Mouse (Mus musculus) hindbrain, embryonic 10.5 days (tissue): ENCODE results near the gene Dctpp1. TPM values are rescaled to one million over a fixed set of nuclear protein-coding genes. Genes with fewer than 3 reads are reported as not detected.

Experiments used
- DNase-seq: peaks from one replicate; pipeline ENCODE4 v3.0.0-alpha.2; 2017; ENCODE audit warnings: low spot score
- H3K27ac ChIP-seq: fragments of 300-500 bp; sonication (generic); 2 replicates; pipeline ENCODE4 v1.5.1; 2016; ENCODE audit warnings: mild to moderate bottlenecking, moderate library complexity
- H3K27me3 ChIP-seq: fragments of 300-500 bp; sonication (generic); 2 replicates; pipeline ENCODE4 v1.6.1; 2016; ENCODE audit warnings: mild to moderate bottlenecking; ENCODE audit not compliant: poor library complexity, insufficient read depth, severe bottlenecking
- H3K36me3 ChIP-seq: fragments of 300-500 bp; sonication (generic); 2 replicates; pipeline ENCODE4 v1.6.1; 2016; ENCODE audit warnings: mild to moderate bottlenecking, moderate library complexity
- H3K4me1 ChIP-seq: fragments of 300-500 bp; sonication (generic); replicated peaks from 2 replicates; pipeline ENCODE4 v1.6.1; 2016; ENCODE audit warnings: mild to moderate bottlenecking
- H3K4me3 ChIP-seq: fragments of 300-500 bp; sonication (generic); 2 replicates; pipeline ENCODE4 v1.5.1; 2016; ENCODE audit warnings: mild to moderate bottlenecking, moderate library complexity
- H3K9me3 ChIP-seq: fragments of 300-500 bp; sonication (generic); 2 replicates; pipeline ENCODE4 v1.6.1; 2016; ENCODE audit warnings: mild to moderate bottlenecking, moderate library complexity
- WGBS: fragments of 180-500 bp; shearing (Covaris S2); methylation state at CpG from one replicate; pipeline ENCODE4 v1.1.7; 2016; 5-methylcytosine and 5-hydroxymethylcytosine counted together
- polyA plus RNA-seq: library from polyadenylated mRNA; unstranded; fragments of >200 nt; fragmentation: Nextera tagmentation; extraction: Ambion mirVana; gene quantifications from 2 replicates; pipeline ENCODE4 v1.2.1, GENCODE M21; 2016

The Dctpp1 gene
- polyA plus RNA-seq, 1 experiment from 2014 or later = 284 TPM

DNA sequence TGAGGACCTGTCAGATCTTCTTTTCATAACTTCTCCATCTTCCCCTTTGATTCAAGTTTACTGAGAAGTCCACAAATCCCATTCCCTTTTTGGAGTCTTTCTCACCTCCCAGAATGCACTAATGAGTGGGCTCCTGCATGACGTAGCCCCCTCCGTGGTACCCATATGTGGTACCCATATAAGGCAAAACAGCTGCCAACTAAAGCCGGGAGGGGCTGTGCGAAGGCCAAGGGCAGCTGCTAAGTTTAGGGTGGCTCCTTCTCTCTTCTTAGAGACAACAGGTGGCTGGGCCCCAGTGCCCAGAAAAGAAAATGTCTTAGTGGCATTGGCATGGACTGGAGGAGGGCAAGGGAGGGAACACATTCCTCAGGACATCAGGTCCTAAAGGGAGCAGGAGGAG, 50.2 kb downstream of the Dctpp1 start:
- H3K4me1 ChIP-seq = peaks cover 54% of the 10 kb centered on the region
- 0 out of 2 replicates have a peak overlapping the region, but pooled peaks have one; percentile 2 for H3K4me3 ChIP-seq
- no peaks in the 10 kb centered on the region for H3K9me3 ChIP-seq
- no peak for DNase-seq
- H3K36me3 ChIP-seq = peaks cover 7% of the 10 kb centered on the region
- no peak overlapping the region for H3K27ac ChIP-seq
- 97% methylated on average over 4 of the region's 4 CpGs for WGBS
- H3K27me3 ChIP-seq = peaks cover 47% of the 10 kb centered on the region

GRCm38 (mm10) chr7:127209851-127210250, 50.7 kb downstream of the Dctpp1 start:
- H3K36me3 ChIP-seq = peaks cover 11% of the 10 kb centered on the region
- no peak for DNase-seq
- WGBS = 82% methylated on average over 5 of the region's 5 CpGs
- no peak overlapping the region for H3K27ac ChIP-seq
- peak overlapping the region; percentile 86 for H3K4me3 ChIP-seq
- peaks cover 54% of the 10 kb centered on the region for H3K4me1 ChIP-seq
- H3K9me3 ChIP-seq = no peaks in the 10 kb centered on the region
- H3K27me3 ChIP-seq = peaks cover 43% of the 10 kb centered on the region

DNA sequence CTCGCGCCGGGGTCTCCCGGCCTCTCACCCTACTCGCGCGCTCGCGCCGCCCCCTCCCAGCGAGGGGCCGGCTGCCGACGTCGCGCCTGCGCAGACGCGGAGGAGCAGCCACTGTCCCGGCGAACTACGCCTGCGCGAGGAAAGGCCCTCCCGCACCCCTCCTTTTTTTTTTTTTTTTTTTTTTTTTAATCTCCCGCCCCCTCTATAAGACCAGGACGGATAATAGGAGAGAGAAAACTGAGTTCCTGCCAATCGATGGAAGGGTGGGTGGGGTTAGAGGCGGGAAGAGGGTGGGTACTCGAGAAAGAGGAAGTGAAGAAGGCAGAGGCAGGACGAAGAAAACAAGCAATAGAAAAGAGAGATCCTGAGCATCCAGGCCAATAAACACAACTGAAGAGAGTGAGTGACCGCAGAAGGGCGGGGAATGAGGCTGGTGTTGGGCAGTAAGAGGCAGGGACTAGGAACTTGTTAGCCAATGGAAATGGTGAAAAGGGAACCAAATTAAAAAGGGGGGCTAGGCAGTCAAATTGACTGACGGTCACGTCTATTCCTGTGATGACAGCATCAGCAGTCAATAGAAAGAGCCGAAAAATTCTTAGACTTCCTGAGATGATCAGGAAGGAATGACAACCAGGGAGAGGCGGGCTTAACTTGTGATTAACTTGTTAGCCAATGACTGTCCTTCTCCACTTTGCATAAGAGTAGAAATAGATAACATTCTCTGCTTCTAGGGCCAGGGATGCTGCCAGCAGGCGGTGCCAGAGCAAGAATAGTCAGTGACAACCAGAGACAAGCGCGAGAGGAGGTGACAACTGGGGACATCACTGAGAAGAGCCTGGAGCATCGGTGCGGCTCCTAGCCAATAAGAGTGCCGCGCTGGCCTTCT, 51.7 kb downstream of the Dctpp1 start, which contains the start of gene Mylpf:
Gene Mylpf, plus strand, starts transcription at position 338 of the 886 bp plus-strand sequence.
- H3K4me3 ChIP-seq = peak within 1 kb of the TSS; percentile 86
- DNase-seq = peak; percentile 91
- peaks cover 44% of the 10 kb centered on the region for H3K4me1 ChIP-seq
- H3K27ac ChIP-seq = peak within 1 kb of the TSS; percentile 95
- WGBS = 0% methylated on average over 44 of the region's 44 CpGs
- peaks cover 9% of the 10 kb centered on the region for H3K36me3 ChIP-seq
- no peaks in the 10 kb centered on the region for H3K9me3 ChIP-seq
- peaks cover 32% of the 10 kb centered on the region for H3K27me3 ChIP-seq

DNA sequence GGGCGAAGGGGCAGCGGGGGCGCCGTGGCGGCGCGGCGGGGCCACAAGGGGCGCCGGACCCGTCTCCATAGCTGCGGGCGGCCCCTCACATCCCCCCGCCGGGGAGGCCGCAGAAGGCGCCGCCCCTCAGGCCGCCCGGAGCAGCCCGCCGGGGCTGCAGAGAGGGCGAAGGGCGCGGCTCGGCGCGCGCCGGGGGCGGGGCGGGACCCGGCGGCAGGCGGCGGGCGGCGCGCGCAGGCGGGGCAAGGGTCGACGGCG, 52.3 kb downstream of the Dctpp1 start, which contains the start of gene Tbc1d10b:
Gene Tbc1d10b, minus strand, starts transcription at position 174 of the 258 bp plus-strand sequence.
- Histone ChIP-seq H3K4me3 (peak within 1 kb of the TSS; percentile 86), H3K36me3 (peaks cover 15% of the 10 kb centered on the region), H3K27me3 (peaks cover 27% of the 10 kb centered on the region), H3K4me1 (peaks cover 43% of the 10 kb centered on the region), H3K27ac (peak within 1 kb of the TSS; percentile 95), H3K9me3 (no peaks in the 10 kb centered on the region)
- no peak for DNase-seq
- under 1% methylated on average over 43 of the region's 44 CpGs for WGBS

- Histone ChIP-seq H3K9me3 (no peaks in the 10 kb centered on the region), H3K27ac (peak overlapping the region; percentile 95), H3K4me3 (peak overlapping the region; percentile 86), H3K36me3 (peaks cover 21% of the 10 kb centered on the region), H3K27me3 (peaks cover 21% of the 10 kb centered on the region), H3K4me1 (peaks cover 43% of the 10 kb centered on the region)
- peak; percentile 36 for DNase-seq
- WGBS = under 1% methylated on average over 53 of the region's 53 CpGs
These were observed 52.9 kb downstream of the Dctpp1 start for GRCm38 (mm10) chr7:127207374-127208294.

Other genes starting within 250 kb of the Dctpp1 start
- gene Mvp, start 246.1 kb downstream of the Dctpp1 start, polyA plus RNA-seq = 5.0 and 6.1 TPM in 2 replicates
- gene Pagr1b, start 244.2 kb downstream of the Dctpp1 start, polyA plus RNA-seq = 0.25 and 0.55 TPM in 2 replicates
- gene Pagr1a, start 243.4 kb downstream of the Dctpp1 start, polyA plus RNA-seq = 84.3 and 130 TPM in 2 replicates
- 17.6 and 75.1 TPM in 2 replicates for gene Gm42742, start 239.6 kb downstream of the Dctpp1 start, polyA plus RNA-seq
- 3.3 and 4.4 TPM in 2 replicates for gene Prrt2, start 239.5 kb downstream of the Dctpp1 start, polyA plus RNA-seq
- 66.7 and 83.1 TPM in 2 replicates for gene Maz, start 233.7 kb downstream of the Dctpp1 start, polyA plus RNA-seq
- 161 and 193 TPM in 2 replicates for gene Kif22, start 218.2 kb downstream of the Dctpp1 start, polyA plus RNA-seq
- not detected in 2 replicates for gene Zg16, start 173.4 kb downstream of the Dctpp1 start, polyA plus RNA-seq
- gene AI467606, start 169.3 kb downstream of the Dctpp1 start, polyA plus RNA-seq = 0.80 and 0.81 TPM in 2 replicates
- gene Qprt, start 138.5 kb downstream of the Dctpp1 start, polyA plus RNA-seq = 2.6 and 4.9 TPM in 2 replicates
- not detected in 2 replicates for gene Spn, start 122.9 kb downstream of the Dctpp1 start, polyA plus RNA-seq
- gene Cd2bp2, start 64.7 kb downstream of the Dctpp1 start, polyA plus RNA-seq = 94.4 and 96.0 TPM in 2 replicates
- 25.6 and 28.2 TPM in 2 replicates for gene Tbc1d10b, start 52.2 kb downstream of the Dctpp1 start, polyA plus RNA-seq
- 13.0 and 17.7 TPM in 2 replicates for gene Mylpf, start 51.8 kb downstream of the Dctpp1 start, polyA plus RNA-seq
- 78.7 and 81.0 TPM in 2 replicates for gene Zfp553, start 27.6 kb downstream of the Dctpp1 start, polyA plus RNA-seq
- 32.4 and 33.8 TPM in 2 replicates for gene Sept1, start 27.6 kb downstream of the Dctpp1 start, polyA plus RNA-seq
- 62.4 and 70.1 TPM in 2 replicates for gene Zfp771, start 16.4 kb downstream of the Dctpp1 start, polyA plus RNA-seq
- 69.8 and 76.2 TPM in 2 replicates for gene Sephs2, start 13.3 kb upstream of the Dctpp1 start, polyA plus RNA-seq
- gene Itgal, start 35.6 kb upstream of the Dctpp1 start, polyA plus RNA-seq = 0.68 and 0.98 TPM in 2 replicates
- 18.8 and 20.4 TPM in 2 replicates for gene Zfp768, start 84.9 kb upstream of the Dctpp1 start, polyA plus RNA-seq
- gene Zfp747, start 115.3 kb upstream of the Dctpp1 start, polyA plus RNA-seq = 7.9 and 9.5 TPM in 2 replicates
- gene 9130019O22Rik, start 126.5 kb upstream of the Dctpp1 start, polyA plus RNA-seq = 5.3 and 6.2 TPM in 2 replicates
- 5.4 and 6.7 TPM in 2 replicates for gene E430018J23Rik, start 132.9 kb upstream of the Dctpp1 start, polyA plus RNA-seq
- 6.6 and 7.1 TPM in 2 replicates for gene Zfp764, start 146.1 kb upstream of the Dctpp1 start, polyA plus RNA-seq
- gene Zfp688, start 161.4 kb upstream of the Dctpp1 start, polyA plus RNA-seq = 35.6 and 39.4 TPM in 2 replicates
- gene Zfp689, start 188.4 kb upstream of the Dctpp1 start, polyA plus RNA-seq = 14.8 and 15.7 TPM in 2 replicates
- 53.1 and 65.9 TPM in 2 replicates for gene Prr14, start 198.9 kb upstream of the Dctpp1 start, polyA plus RNA-seq
- 9.0 and 12.0 TPM in 2 replicates for gene Fbrs, start 218.5 kb upstream of the Dctpp1 start, polyA plus RNA-seq